Comparison of ENCODE assay signal across 10 mouse cellular contexts in the genomic region with DNA sequence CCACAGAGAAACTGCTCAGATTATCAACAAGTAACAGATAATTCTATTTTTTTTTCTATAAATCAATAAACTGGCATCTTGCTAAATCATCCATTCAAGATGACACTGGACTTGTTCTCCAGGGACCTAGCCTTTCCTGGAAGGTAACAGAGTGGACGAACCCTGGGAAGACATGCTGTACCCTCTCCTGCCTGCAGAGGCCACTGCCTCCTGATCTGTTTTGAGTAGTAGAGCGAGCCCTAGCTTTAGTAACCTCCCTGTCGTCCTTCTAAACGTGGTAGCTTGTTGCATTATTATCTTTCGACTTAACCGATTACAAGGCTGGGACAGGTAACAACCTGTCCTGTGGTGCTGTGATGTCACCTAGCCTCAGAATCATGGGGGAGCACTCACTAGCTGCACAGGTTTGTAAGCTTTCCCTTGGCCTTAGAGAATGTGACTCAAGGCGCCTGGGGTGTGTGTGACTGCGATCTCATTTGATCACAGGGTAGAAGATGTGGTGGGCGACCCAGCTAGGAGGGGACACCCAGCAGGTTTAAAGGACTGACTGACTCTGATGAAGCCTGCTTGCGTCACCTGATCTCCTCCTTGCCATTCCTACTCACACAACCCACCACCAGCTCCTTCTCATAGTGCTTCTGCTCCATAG.
DNase-seq lines count a peak whose midpoint lies in the region; ATAC-seq and TF ChIP-seq lines count a peak whose summit lies in the region.
"Had no signal": no experiment of that assay in that cellular context is flagged by ENCODE, and none has a peak within 500 bp of the region (broad histone marks: within the 10 kb centered on the region; RNA-seq: fewer than 3 reads in every experiment).

No protein-coding gene starts in this region.

- 0 out of 2 replicates have a peak, but pooled peaks have one; percentile 16 for TF ChIP-seq CTCF in bone marrow macrophage, adult 2 months (IDR thresholded peaks at IDR 0.05; ENCODE audit: low read depth, low read length)

- intact Hi-C loops in left cerebral cortex, postnatal 36 days (cut with DNase I) = loop anchor here (2.0 to 10.0 kb wide), 3 partner anchors 314 to 386 kb away; partner anchors contain the start of genes Apoh and Prkca

- peaks cover 11% of the 10 kb centered on the region for H3K4me1 ChIP-seq in bone marrow macrophage, adult 2 months (ENCODE audit: control insufficient read depth, insufficient read depth, low read length)

- TF ChIP-seq POLR2A in bone marrow macrophage, adult 2 months (IDR thresholded peaks at IDR 0.05; ENCODE audit: borderline replicate concordance, low read depth, low read length) = no peak

- peak; percentile 84 for ATAC-seq in frontal cortex, adult (ENCODE audit: low TSS enrichment)

- no peak overlapping the region for H3K27ac ChIP-seq in bone marrow macrophage, adult 2 months (ENCODE audit: insufficient read depth, low read depth, low read length)
- H3K27ac ChIP-seq: embryonic facial prominence, embryonic 15.5 days; neural tube, embryonic 12.5 days had no signal

- peak; percentile 46 for DNase-seq in thymus, postnatal 4 days
- DNase-seq in thymus, postnatal 0 days (ENCODE audit: low spot score) = no peak
- DNase-seq in induced T-regulatory cell, adult 2 months (ENCODE audit: low read depth) = peak; percentile 43
- peak; percentile 46 to 57 for DNase-seq in left cerebral cortex, postnatal 36 days (ENCODE audit: low spot score in 2 of 2)
- peak; percentile 31 for DNase-seq in neural tube, embryonic 10.5 days (ENCODE audit: extremely low spot score, low spot score)
- DNase-seq in spleen, adult 12 weeks (ENCODE audit: low spot score) = no peak

- no peak overlapping the region for H3K4me3 ChIP-seq in bone marrow macrophage, adult 2 months (ENCODE audit: insufficient read depth, low read length)
- H3K4me3 ChIP-seq: embryonic facial prominence, embryonic 15.5 days; neural tube, embryonic 12.5 days had no signal

Comparison
In these comparisons a context has a peak if more than half of its experiments do, and no peak if none do; other contexts are left out.
1. DNase-seq: peak in thymus, postnatal 4 days (single experiment), induced T-regulatory cell, adult 2 months (single experiment), left cerebral cortex, postnatal 36 days (2 of 2) and neural tube, embryonic 10.5 days (single experiment); none in thymus, postnatal 0 days (single experiment) and spleen, adult 12 weeks (single experiment).